Comparison of ENCODE assay signal across 8 mouse cellular contexts in the genomic region with DNA sequence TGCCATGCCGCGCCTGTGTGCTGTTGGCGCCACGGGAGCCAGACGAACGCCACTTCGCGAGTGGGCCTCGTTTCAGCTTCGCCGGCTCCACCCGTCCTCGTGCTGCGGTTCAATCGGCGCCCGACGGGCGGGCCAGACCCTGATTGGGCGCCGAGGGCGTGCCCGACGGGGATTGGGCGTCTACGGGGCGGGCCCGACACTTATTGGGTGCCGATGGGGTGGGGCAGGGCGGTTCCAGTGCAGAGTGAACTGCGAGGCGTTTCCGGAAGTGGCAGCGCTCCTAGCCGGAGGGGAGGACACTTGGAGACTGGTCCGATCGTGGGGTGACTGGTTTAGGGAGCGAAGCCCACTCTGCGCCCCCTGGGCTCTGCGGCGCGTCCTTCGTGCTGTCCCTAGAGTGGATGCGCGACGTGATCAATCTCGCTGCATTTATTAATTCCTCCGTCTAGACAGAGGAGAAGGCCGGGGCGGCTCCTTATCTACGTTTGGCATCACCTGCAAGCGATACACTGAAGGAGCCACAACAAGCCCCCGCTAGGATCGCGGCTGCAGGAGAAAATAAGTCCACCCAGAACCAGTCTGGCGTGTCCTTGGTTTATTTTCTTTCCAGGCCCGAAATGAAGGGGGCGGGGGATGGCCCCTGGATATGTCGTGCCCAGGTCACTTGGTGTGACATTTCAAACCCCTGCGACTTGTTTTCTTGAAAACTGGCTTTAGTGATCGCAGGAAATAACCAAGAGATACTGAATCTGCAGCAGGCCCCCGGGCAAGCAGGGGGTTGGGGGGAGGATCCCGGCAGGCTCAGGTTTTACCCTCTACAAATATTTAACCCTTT. TPM values are rescaled to one million over a fixed set of nuclear protein-coding genes. Genes with fewer than 3 reads are reported as not detected.
A peak's percentile ranks its signal among the peaks of the same experiment; 100 is the strongest.
DNase-seq lines count a peak whose midpoint lies in the region; ATAC-seq and TF ChIP-seq lines count a peak whose summit lies in the region.

No protein-coding gene starts in this region.

- peak overlapping the region; percentile 53 for H3K4me2 ChIP-seq in lung, embryonic 15.5 days

- H3K27me3 ChIP-seq in heart, adult 2 months (ENCODE audit: control insufficient read depth, insufficient read depth, low read length), result peaks cover 43% of the 10 kb centered on the region
- peaks cover 86% of the 10 kb centered on the region for H3K27me3 ChIP-seq in lung, embryonic 15.5 days

- H3K36me3 ChIP-seq in heart, adult 2 months (ENCODE audit: control insufficient read depth, insufficient read depth, low read length), result no peaks in the 10 kb centered on the region
- no peaks in the 10 kb centered on the region for H3K36me3 ChIP-seq in lung, embryonic 15.5 days

- 5% methylated on average over 63 of the region's 63 CpGs for WGBS in heart, adult 2 months
- 3% methylated on average over 62 of the region's 63 CpGs for WGBS in lung, embryonic 15.5 days

- no peak for TF ChIP-seq EP300 in heart, adult 2 months (IDR thresholded peaks at IDR 0.05; ENCODE audit: insufficient read depth, low read depth, low read length)

- H3K9ac ChIP-seq in heart, adult 2 months (ENCODE audit: low read depth, low read length), result no peak overlapping the region
- no peak overlapping the region for H3K9ac ChIP-seq in lung, embryonic 15.5 days

- no peaks in the 10 kb centered on the region for H3K9me3 ChIP-seq in lung, embryonic 15.5 days

- H3K4me1 ChIP-seq in heart, adult 2 months (ENCODE audit: control insufficient read depth, insufficient read depth, low read length), result peaks cover 10% of the 10 kb centered on the region
- peaks cover 52% of the 10 kb centered on the region for H3K4me1 ChIP-seq in lung, embryonic 15.5 days

- no peak overlapping the region for H3K27ac ChIP-seq in heart, adult 2 months
- H3K27ac ChIP-seq in lung, embryonic 15.5 days, result no peak overlapping the region

- H3K79me2 ChIP-seq in heart, adult 2 months (replicated peaks; ENCODE audit: control insufficient read depth, insufficient read depth, low read length), result no peaks in the 10 kb centered on the region

- TF ChIP-seq POLR2A in heart, adult 2 months (IDR thresholded peaks at IDR 0.05; ENCODE audit: insufficient read depth, low read depth, low read length), result no peak

- DNase-seq in frontal cortex, postnatal 36 days (ENCODE audit: low spot score in 2 of 2), result peak; percentile 6 to 7
- no peak for DNase-seq in frontal cortex, adult 2 months (ENCODE audit: extremely low spot score in 1 of 2, low spot score in 1 of 2)
- peak; percentile 25 to 35 for DNase-seq in cerebellum, postnatal 25 days
- DNase-seq in heart, adult 2 months, result peak; percentile 35 to 62
- DNase-seq in kidney, adult 18-20 months, result peak; percentile 65
- peak; percentile 6 for DNase-seq in ovary, postnatal 10 days (ENCODE audit: low spot score)
- no peak for DNase-seq in layer of hippocampus, adult 9-10 months (ENCODE audit: low spot score)

- intact Hi-C loops in heart, adult 2 months (cut with DNase I), result loop anchor here (10.0 kb wide), 1 partner anchor 222 kb away; a partner anchor contains a TSS

- TF ChIP-seq CTCF in heart, adult 2 months (IDR thresholded peaks at IDR 0.05), result no peak

- H3K4me3 ChIP-seq in heart, adult 2 months, result peak overlapping the region; percentile 9; the same call in 1 of the 2 replicates
- H3K4me3 ChIP-seq in lung, embryonic 15.5 days, result peak overlapping the region; percentile 28

- ATAC-seq in lung, embryonic 15.5 days (ENCODE audit: borderline replicate concordance, extremely low read depth, low FRiP score, low TSS enrichment), result peak; percentile 50

RNA-seq across cellular contexts. Expression of a gene that starts 7.9 kb away (rescaled TPM):
- polyA plus RNA-seq in frontal cortex, adult 2 months (2012; rRNA removed), result not detected in 2 replicates
- total RNA-seq in heart, adult 2 months (2021), result not detected
- 0.06 TPM in 1 of 2 replicates, not detected in the other for polyA plus RNA-seq in heart, adult 2 months (2012; rRNA removed)
- polyA plus RNA-seq in lung, embryonic 15.5 days (2015; fragmentation: Nextera tagmentation; extraction: Ambion mirVana), result 0.27 TPM in 1 of 2 replicates, not detected in the other

RNA-seq across cellular contexts. Expression of a gene that starts 34.4 kb away (rescaled TPM):
- polyA plus RNA-seq in frontal cortex, adult 2 months (2012; rRNA removed), result 37.7 and 48.5 TPM in 2 replicates
- 1,000 to 10,000 TPM in 1 of 2 experiments, 100 to 1,000 TPM in 1; 871 to 1,031 TPM for total RNA-seq in heart, adult 2 months (2021)
- 289 and 479 TPM in 2 replicates for polyA plus RNA-seq in heart, adult 2 months (2012; rRNA removed)
- polyA plus RNA-seq in lung, embryonic 15.5 days (2015; fragmentation: Nextera tagmentation; extraction: Ambion mirVana), result 205 and 209 TPM in 2 replicates

Comparison
In these comparisons a context has a peak if more than half of its experiments do, and no peak if none do; other contexts are left out.
1. DNase-seq: peak in frontal cortex, postnatal 36 days (2 of 2), cerebellum, postnatal 25 days (2 of 2), heart, adult 2 months (2 of 2), kidney, adult 18-20 months (single experiment) and ovary, postnatal 10 days (single experiment); none in frontal cortex, adult 2 months (0 of 2) and layer of hippocampus, adult 9-10 months (single experiment).